ENCODE assay signal across 11 mouse cellular contexts in genomic region chr11:115319704-115320383, GRCm38 (mm10). TPM values are rescaled to one million over a fixed set of nuclear protein-coding genes. Genes with fewer than 3 reads are reported as not detected.
DNase-seq lines count a peak whose midpoint lies in the region; ATAC-seq and TF ChIP-seq lines count a peak whose summit lies in the region.
"Had no signal": no experiment of that assay in that cellular context is flagged by ENCODE, and none has a peak within 500 bp of the region (broad histone marks: within the 10 kb centered on the region; RNA-seq: fewer than 3 reads in every experiment).

No protein-coding gene starts in this region.

- WGBS in forebrain, embryonic 13.5 days = 6% methylated on average over 18 of the region's 18 CpGs
- WGBS in forebrain, embryonic 12.5 days = 3% methylated on average over 18 of the region's 18 CpGs
- 13% methylated on average over 18 of the region's 18 CpGs for WGBS in cerebellum, adult 2 months
- 6% methylated on average over 18 of the region's 18 CpGs for WGBS in liver, embryonic 12.5 days (ENCODE audit: insufficient replicate concordance)

- TF ChIP-seq CTCF in ES-Bruce4 (IDR thresholded peaks at IDR 0.05; ENCODE audit: low read depth, low read length) = no peak
- no peak for TF ChIP-seq CTCF in cerebellum, adult 2 months (IDR thresholded peaks at IDR 0.05; ENCODE audit: borderline replicate concordance, insufficient read depth, low read depth, low read length)

- no peak overlapping the region for H3K4me2 ChIP-seq in forebrain, embryonic 13.5 days
- no peak overlapping the region for H3K4me2 ChIP-seq in forebrain, embryonic 12.5 days
- H3K4me2 ChIP-seq in liver, embryonic 12.5 days = peak overlapping the region; percentile 0; the same call in 1 of the 2 replicates
- H3K4me2 ChIP-seq: lung, embryonic 15.5 days had no signal

- H3K36me3 ChIP-seq in forebrain, embryonic 13.5 days (ENCODE audit: poor library complexity, severe bottlenecking) = no peaks in the 10 kb centered on the region
- H3K36me3 ChIP-seq in forebrain, embryonic 12.5 days (replicated peaks) = no peaks in the 10 kb centered on the region
- no peaks in the 10 kb centered on the region for H3K36me3 ChIP-seq in ES-Bruce4 (ENCODE audit: control insufficient read depth, insufficient read depth, low read length, poor library complexity, severe bottlenecking)
- H3K36me3 ChIP-seq in liver, embryonic 12.5 days = no peaks in the 10 kb centered on the region
- H3K36me3 ChIP-seq: lung, embryonic 15.5 days had no signal

- ATAC-seq in forebrain, embryonic 13.5 days = 0 out of 2 replicates have a peak, but pooled peaks have one; percentile 38
- no peak for ATAC-seq in forebrain, embryonic 12.5 days (ENCODE audit: low FRiP score)
- ATAC-seq in liver, embryonic 12.5 days = no peak

- no peak for TF ChIP-seq EP300 in ES-Bruce4 (IDR thresholded peaks at IDR 0.05; ENCODE audit: insufficient read depth, low read depth, low read length)

- no peak overlapping the region for H3K27ac ChIP-seq in forebrain, embryonic 13.5 days
- no peak overlapping the region for H3K27ac ChIP-seq in forebrain, embryonic 12.5 days
- no peak overlapping the region for H3K27ac ChIP-seq in ES-Bruce4 (ENCODE audit: insufficient read depth, low read length)
- H3K27ac ChIP-seq in cerebellum, adult 2 months (ENCODE audit: insufficient read depth, low read length) = no peak overlapping the region
- H3K27ac ChIP-seq in liver, embryonic 12.5 days = no peak overlapping the region
- H3K27ac ChIP-seq: lung, embryonic 15.5 days had no signal

- H3K4me1 ChIP-seq in forebrain, embryonic 13.5 days = peaks cover 23% of the 10 kb centered on the region
- peaks cover 32% of the 10 kb centered on the region for H3K4me1 ChIP-seq in forebrain, embryonic 12.5 days
- no peaks in the 10 kb centered on the region for H3K4me1 ChIP-seq in ES-Bruce4 (ENCODE audit: control insufficient read depth, insufficient read depth, low read length)
- peaks cover 10% of the 10 kb centered on the region for H3K4me1 ChIP-seq in cerebellum, adult 2 months (ENCODE audit: control insufficient read depth, insufficient read depth, low read length)
- peaks cover 18% of the 10 kb centered on the region for H3K4me1 ChIP-seq in liver, embryonic 12.5 days

- TF ChIP-seq POLR2A in ES-Bruce4 (IDR thresholded peaks at IDR 0.05; ENCODE audit: insufficient read depth, low read length) = no peak
- TF ChIP-seq POLR2A in cerebellum, adult 2 months (IDR thresholded peaks at IDR 0.05; ENCODE audit: borderline replicate concordance, insufficient read depth, low read length) = 0 out of 2 replicates have a peak, but pooled peaks have one; percentile 10

- no peaks in the 10 kb centered on the region for H3K9me3 ChIP-seq in forebrain, embryonic 13.5 days (replicated peaks)
- H3K9me3 ChIP-seq in forebrain, embryonic 12.5 days = no peaks in the 10 kb centered on the region
- H3K9me3 ChIP-seq in ES-Bruce4 (replicated peaks; ENCODE audit: control insufficient read depth, insufficient read depth, low read length, poor library complexity, severe bottlenecking) = no peaks in the 10 kb centered on the region
- H3K9me3 ChIP-seq in liver, embryonic 12.5 days (replicated peaks) = no peaks in the 10 kb centered on the region
- H3K9me3 ChIP-seq: lung, embryonic 15.5 days had no signal

- DNase-seq in cerebellum, adult 2 months = peak; percentile 50 to 59
- no peak for DNase-seq in frontal cortex, postnatal 10 days (ENCODE audit: low spot score in 2 of 2)
- DNase-seq in ovary, postnatal 10 days (ENCODE audit: low spot score) = no peak
- DNase-seq in right cerebral cortex, postnatal 4 days = no peak
- DNase-seq: right cerebral cortex, adult 18-20 months had no signal

- no peak overlapping the region for H3K4me3 ChIP-seq in forebrain, embryonic 13.5 days
- H3K4me3 ChIP-seq in forebrain, embryonic 12.5 days (replicated peaks) = no peak overlapping the region
- H3K4me3 ChIP-seq in ES-Bruce4 (ENCODE audit: low read depth, low read length) = peak overlapping the region; percentile 57
- peak overlapping the region; percentile 9 for H3K4me3 ChIP-seq in cerebellum, adult 2 months (replicated peaks; ENCODE audit: insufficient read depth, low read depth, low read length)
- H3K4me3 ChIP-seq in liver, embryonic 12.5 days = no peak overlapping the region
- H3K4me3 ChIP-seq: erythroblast, embryonic 14.5 days; lung, embryonic 15.5 days had no signal

- H3K27me3 ChIP-seq in forebrain, embryonic 13.5 days = peaks cover 100% of the 10 kb centered on the region
- peaks cover 100% of the 10 kb centered on the region for H3K27me3 ChIP-seq in forebrain, embryonic 12.5 days
- H3K27me3 ChIP-seq in ES-Bruce4 (ENCODE audit: control insufficient read depth, insufficient read depth, low read length, poor library complexity, severe bottlenecking) = no peaks in the 10 kb centered on the region
- H3K27me3 ChIP-seq in cerebellum, adult 2 months (ENCODE audit: control insufficient read depth, insufficient read depth, low read length) = no peaks in the 10 kb centered on the region
- H3K27me3 ChIP-seq in liver, embryonic 12.5 days (replicated peaks) = peaks cover 100% of the 10 kb centered on the region

- H3K9ac ChIP-seq in forebrain, embryonic 13.5 days = no peak overlapping the region
- no peak overlapping the region for H3K9ac ChIP-seq in forebrain, embryonic 12.5 days
- no peak overlapping the region for H3K9ac ChIP-seq in ES-Bruce4 (ENCODE audit: low read depth, poor library complexity, severe bottlenecking)
- H3K9ac ChIP-seq in liver, embryonic 12.5 days = no peak overlapping the region
- H3K9ac ChIP-seq: lung, embryonic 15.5 days had no signal

RNA-seq across cellular contexts. Expression of gene Ush1g, which starts 2.0 kb away (rescaled TPM):
- polyA plus RNA-seq in forebrain, embryonic 13.5 days (2015; fragmentation: Nextera tagmentation; extraction: Ambion mirVana) = not detected in 2 replicates
- not detected in 2 replicates for polyA plus RNA-seq in forebrain, embryonic 12.5 days (2016; fragmentation: Nextera tagmentation; extraction: Ambion mirVana)
- 0.24 and 0.33 TPM in 2 replicates for polyA plus RNA-seq in ES-Bruce4 (2011; ENCODE audit: insufficient read depth, insufficient read length, low read depth, missing spikeins)
- polyA plus RNA-seq in cerebellum, adult 2 months (2012; rRNA removed) = 1.4 TPM in 2 replicates
- 0.25 and 0.32 TPM in 2 replicates for polyA plus RNA-seq in liver, embryonic 12.5 days (2016; fragmentation: Nextera tagmentation; extraction: Ambion mirVana)
- polyA plus RNA-seq: erythroblast, embryonic 14.5 days; lung, embryonic 15.5 days had no signal

RNA-seq across cellular contexts. Expression of gene Otop2, which starts 12.9 kb away (rescaled TPM):
- polyA plus RNA-seq in forebrain, embryonic 13.5 days (2015; fragmentation: Nextera tagmentation; extraction: Ambion mirVana) = not detected in 2 replicates
- not detected in 2 replicates for polyA plus RNA-seq in forebrain, embryonic 12.5 days (2016; fragmentation: Nextera tagmentation; extraction: Ambion mirVana)
- not detected in 2 replicates for polyA plus RNA-seq in ES-Bruce4 (2011; ENCODE audit: insufficient read depth, insufficient read length, low read depth, missing spikeins)
- polyA plus RNA-seq in cerebellum, adult 2 months (2012; rRNA removed) = 0.65 and 0.97 TPM in 2 replicates
- not detected in 2 replicates for polyA plus RNA-seq in liver, embryonic 12.5 days (2016; fragmentation: Nextera tagmentation; extraction: Ambion mirVana)
- polyA plus RNA-seq: erythroblast, embryonic 14.5 days; lung, embryonic 15.5 days had no signal

RNA-seq across cellular contexts. Expression of gene Otop3, which starts 14.7 kb away (rescaled TPM):
- 0.14 TPM in 1 of 2 replicates, not detected in the other for polyA plus RNA-seq in forebrain, embryonic 13.5 days (2015; fragmentation: Nextera tagmentation; extraction: Ambion mirVana)
- not detected in 2 replicates for polyA plus RNA-seq in forebrain, embryonic 12.5 days (2016; fragmentation: Nextera tagmentation; extraction: Ambion mirVana)
- polyA plus RNA-seq in ES-Bruce4 (2011; ENCODE audit: insufficient read depth, insufficient read length, low read depth, missing spikeins) = not detected in 2 replicates
- polyA plus RNA-seq in cerebellum, adult 2 months (2012; rRNA removed) = 0.11 and 0.13 TPM in 2 replicates
- not detected in 2 replicates for polyA plus RNA-seq in liver, embryonic 12.5 days (2016; fragmentation: Nextera tagmentation; extraction: Ambion mirVana)
- polyA plus RNA-seq: erythroblast, embryonic 14.5 days; lung, embryonic 15.5 days had no signal

RNA-seq across cellular contexts. Expression of gene Fads6, which starts 22.4 kb away (rescaled TPM):
- polyA plus RNA-seq in forebrain, embryonic 13.5 days (2015; fragmentation: Nextera tagmentation; extraction: Ambion mirVana) = 0.23 and 0.39 TPM in 2 replicates
- 0.26 and 0.37 TPM in 2 replicates for polyA plus RNA-seq in forebrain, embryonic 12.5 days (2016; fragmentation: Nextera tagmentation; extraction: Ambion mirVana)
- polyA plus RNA-seq in ES-Bruce4 (2011; ENCODE audit: insufficient read depth, insufficient read length, low read depth, missing spikeins) = 6.7 and 7.1 TPM in 2 replicates
- 57.3 and 63.7 TPM in 2 replicates for polyA plus RNA-seq in cerebellum, adult 2 months (2012; rRNA removed)
- polyA plus RNA-seq in liver, embryonic 12.5 days (2016; fragmentation: Nextera tagmentation; extraction: Ambion mirVana) = 2.2 and 2.4 TPM in 2 replicates

RNA-seq across cellular contexts. Expression of gene Fdxr, which starts 43.0 kb away (rescaled TPM):
- 19.7 and 20.5 TPM in 2 replicates for polyA plus RNA-seq in forebrain, embryonic 13.5 days (2015; fragmentation: Nextera tagmentation; extraction: Ambion mirVana)
- 16.9 and 17.4 TPM in 2 replicates for polyA plus RNA-seq in forebrain, embryonic 12.5 days (2016; fragmentation: Nextera tagmentation; extraction: Ambion mirVana)
- polyA plus RNA-seq in ES-Bruce4 (2011; ENCODE audit: insufficient read depth, insufficient read length, low read depth, missing spikeins) = 11.6 and 12.8 TPM in 2 replicates
- polyA plus RNA-seq in cerebellum, adult 2 months (2012; rRNA removed) = 53.5 and 56.8 TPM in 2 replicates
- polyA plus RNA-seq in liver, embryonic 12.5 days (2016; fragmentation: Nextera tagmentation; extraction: Ambion mirVana) = 17.1 and 17.8 TPM in 2 replicates

Comparison
In these comparisons a context has a peak if more than half of its experiments do, and no peak if none do; other contexts are left out.
1. H3K4me3 ChIP-seq: peak in ES-Bruce4 (single experiment) and cerebellum, adult 2 months (single experiment); none in forebrain, embryonic 13.5 days (single experiment), forebrain, embryonic 12.5 days (single experiment) and liver, embryonic 12.5 days (single experiment).
2. DNase-seq: peak in cerebellum, adult 2 months (2 of 2); none in frontal cortex, postnatal 10 days (0 of 2), ovary, postnatal 10 days (single experiment) and right cerebral cortex, postnatal 4 days (single experiment).